Mouse (Mus musculus) heart, embryonic 14.5 days (tissue): ENCODE results near the gene Sox5. TPM values are rescaled to one million over a fixed set of nuclear protein-coding genes. Genes with fewer than 3 reads are reported as not detected.

Experiments
- ATAC-seq: fragments of 200-750 bp; cut with Nextera tagmentation; 2 replicates; pipeline ENCODE4 v1.8.0; 2017; ENCODE audit warnings: low read depth, moderate TSS enrichment; ENCODE audit not compliant: insufficient number of reproducible peaks, insufficient read depth, low FRiP score
- H3K27ac ChIP-seq, 2 experiments: fragments of 200-500 bp in 1 of 2; fragments of 300-500 bp in 1 of 2; sonication (generic) in 1 of 2; replicated peaks in 1 of 2; 2 replicates each; pipeline ENCODE4 v1.5.1; 2012 to 2014; ENCODE audit warnings: low read depth in 2 of 2, low read length in 2 of 2, control low read depth in 1 of 2, mild to moderate bottlenecking in 1 of 2, mixed read lengths in 1 of 2; ENCODE audit not compliant: control insufficient read depth in 1 of 2, insufficient read depth in 1 of 2
- H3K27me3 ChIP-seq: fragments of 300-500 bp; sonication (generic); 2 replicates; pipeline ENCODE4 v1.6.1; 2014; ENCODE audit warnings: mild to moderate bottlenecking, low read length, control low read depth; ENCODE audit not compliant: control insufficient read depth, insufficient read depth
- H3K36me3 ChIP-seq: fragments of 300-500 bp; sonication (generic); 2 replicates; pipeline ENCODE4 v1.6.1; 2014; ENCODE audit warnings: mild to moderate bottlenecking, control low read depth, low read length, mixed read lengths; ENCODE audit not compliant: control insufficient read depth, insufficient read depth
- H3K4me1 ChIP-seq, 2 experiments: fragments of 200-500 bp in 1 of 2; fragments of 300-500 bp in 1 of 2; sonication (generic) in 1 of 2; 2 replicates each; pipeline ENCODE4 v1.6.1; 2012 to 2014; ENCODE audit warnings: low read length in 2 of 2, control low read depth in 1 of 2, mixed read lengths in 1 of 2; ENCODE audit not compliant: control insufficient read depth in 2 of 2, insufficient read depth in 2 of 2
- H3K4me2 ChIP-seq: fragments of 300-500 bp; sonication (generic); 2 replicates; pipeline ENCODE4 v1.6.1; 2014; ENCODE audit warnings: mild to moderate bottlenecking, low read length
- H3K4me3 ChIP-seq, 2 experiments: fragments of 200-500 bp in 1 of 2; fragments of 300-500 bp in 1 of 2; sonication (generic) in 1 of 2; 2 replicates each; pipeline ENCODE4 v1.5.1; 2012 to 2014; ENCODE audit warnings: low read length in 2 of 2, mild to moderate bottlenecking in 2 of 2, control low read depth in 1 of 2, low read depth in 1 of 2, moderate library complexity in 1 of 2; ENCODE audit not compliant: control insufficient read depth in 1 of 2, insufficient read depth in 1 of 2
- H3K9ac ChIP-seq: fragments of 300-500 bp; sonication (generic); 2 replicates; pipeline ENCODE4 v1.6.1; 2014; ENCODE audit warnings: mild to moderate bottlenecking, low read length
- H3K9me3 ChIP-seq: fragments of 300-500 bp; sonication (generic); 2 replicates; pipeline ENCODE4 v1.6.1; 2016; ENCODE audit warnings: low read length, control low read depth; ENCODE audit not compliant: control insufficient read depth
- WGBS: fragments of 180-500 bp; shearing (Covaris S2); extraction: QIAGEN DNeasy Blood & Tissue Kit; methylation state at CpG from one replicate; pipeline ENCODE4 v1.1.7; 2014; 5-methylcytosine and 5-hydroxymethylcytosine counted together
- polyA plus RNA-seq: library from polyadenylated mRNA; unstranded; fragments of >200 nt; fragmentation: Nextera tagmentation; extraction: Ambion mirVana; gene quantifications from 2 replicates; pipeline ENCODE4 v1.2.1, GENCODE M21; 2014

Sox5 gene
- polyA plus RNA-seq, 1 experiment from 2014 or later: 10.6 TPM

- no peak for ATAC-seq
- 82% methylated on average over 5 of the region's 5 CpGs for WGBS
- Histone ChIP-seq H3K9me3 (no peaks in the 10 kb centered on the region), H3K27me3 (no peaks in the 10 kb centered on the region), H3K4me1 (no peaks in the 10 kb centered on the region), H3K9ac (no peak overlapping the region), H3K4me3 (no peak overlapping the region), H3K36me3 (no peaks in the 10 kb centered on the region), H3K4me2 (no peak overlapping the region), H3K27ac (no peak overlapping the region)
These were observed 318.5 kb downstream of the Sox5 start for GRCm38 (mm10) chr6:144463274-144463673.

GRCm38 (mm10) chr6:144459486-144459885 is 322.3 kb downstream of the Sox5 start:
- no peaks in the 10 kb centered on the region for H3K9me3 ChIP-seq
- no peak overlapping the region for H3K4me2 ChIP-seq
- H3K27ac ChIP-seq: no peak overlapping the region
- 90% methylated on average over 8 of the region's 8 CpGs for WGBS
- no peak overlapping the region for H3K4me3 ChIP-seq
- ATAC-seq: no peak
- no peaks in the 10 kb centered on the region for H3K4me1 ChIP-seq
- H3K9ac ChIP-seq: no peak overlapping the region
- no peaks in the 10 kb centered on the region for H3K36me3 ChIP-seq
- H3K27me3 ChIP-seq: no peaks in the 10 kb centered on the region

GRCm38 (mm10) chr6:144457500-144457899 is 324.3 kb downstream of the Sox5 start:
- Histone ChIP-seq H3K4me2 (no peak overlapping the region), H3K9me3 (no peaks in the 10 kb centered on the region), H3K4me3 (no peak overlapping the region), H3K9ac (no peak overlapping the region), H3K27me3 (no peaks in the 10 kb centered on the region), H3K4me1 (no peaks in the 10 kb centered on the region), H3K36me3 (no peaks in the 10 kb centered on the region), H3K27ac (no peak overlapping the region)
- WGBS: 82% methylated on average over 9 of the region's 9 CpGs
- no peak for ATAC-seq

GRCm38 (mm10) chr6:144454291-144455276 is 327.2 kb downstream of the Sox5 start:
- H3K4me1 ChIP-seq: no peaks in the 10 kb centered on the region
- no peaks in the 10 kb centered on the region for H3K27me3 ChIP-seq
- no peaks in the 10 kb centered on the region for H3K9me3 ChIP-seq
- H3K27ac ChIP-seq: no peak overlapping the region
- H3K36me3 ChIP-seq: no peaks in the 10 kb centered on the region
- H3K9ac ChIP-seq: no peak overlapping the region
- no peak for ATAC-seq
- 62% methylated on average over 11 of the region's 11 CpGs for WGBS
- no peak overlapping the region for H3K4me2 ChIP-seq
- H3K4me3 ChIP-seq: no peak overlapping the region

GRCm38 (mm10) chr6:144453605-144454004 is 328.2 kb downstream of the Sox5 start:
- WGBS: 70% methylated on average over 7 of the region's 7 CpGs
- Histone ChIP-seq H3K9me3 (no peaks in the 10 kb centered on the region), H3K27ac (no peak overlapping the region), H3K27me3 (no peaks in the 10 kb centered on the region), H3K4me1 (no peaks in the 10 kb centered on the region), H3K4me2 (no peak overlapping the region), H3K9ac (no peak overlapping the region), H3K4me3 (no peak overlapping the region), H3K36me3 (no peaks in the 10 kb centered on the region)
- no peak for ATAC-seq

GRCm38 (mm10) chr6:144453147-144453546 is 328.6 kb downstream of the Sox5 start:
- H3K36me3 ChIP-seq: no peaks in the 10 kb centered on the region
- no peak overlapping the region for H3K9ac ChIP-seq
- no peak overlapping the region for H3K27ac ChIP-seq
- H3K4me1 ChIP-seq: no peaks in the 10 kb centered on the region
- H3K27me3 ChIP-seq: no peaks in the 10 kb centered on the region
- no peak overlapping the region for H3K4me2 ChIP-seq
- no peaks in the 10 kb centered on the region for H3K9me3 ChIP-seq
- ATAC-seq: no peak
- no peak overlapping the region for H3K4me3 ChIP-seq
- 41% methylated on average over 1 of the region's 1 CpGs for WGBS

GRCm38 (mm10) chr6:144452200-144452977 is 329.4 kb downstream of the Sox5 start:
- 83% methylated on average over 11 of the region's 11 CpGs for WGBS
- Histone ChIP-seq H3K9me3 (no peaks in the 10 kb centered on the region), H3K36me3 (no peaks in the 10 kb centered on the region), H3K27ac (no peak overlapping the region), H3K27me3 (no peaks in the 10 kb centered on the region), H3K4me3 (no peak overlapping the region), H3K4me1 (no peaks in the 10 kb centered on the region), H3K9ac (no peak overlapping the region), H3K4me2 (no peak overlapping the region)
- ATAC-seq: no peak
